In genomic region chr10:77133951-77134806, GRCm38 (mm10) we compare ENCODE assay signal across 13 mouse cellular contexts. TPM values are rescaled to one million over a fixed set of nuclear protein-coding genes. Genes with fewer than 3 reads are reported as not detected.
DNase-seq lines count a peak whose midpoint lies in the region; ATAC-seq and TF ChIP-seq lines count a peak whose summit lies in the region.
"Had no signal": no experiment of that assay in that cellular context is flagged by ENCODE, and none has a peak within 500 bp of the region (broad histone marks: within the 10 kb centered on the region; RNA-seq: fewer than 3 reads in every experiment).

No protein-coding gene starts in this region.

- TF ChIP-seq EP300 in CH12.LX (IDR thresholded peaks at IDR 0.05; ENCODE audit: low read length): no peak

- no peak for DNase-seq in hindbrain, embryonic 11.5 days (ENCODE audit: low spot score)
- DNase-seq in hindbrain, postnatal 0 days (ENCODE audit: low spot score): no peak
- DNase-seq in CH12.LX (ENCODE audit: extremely low read depth) (no peak), ES-E14 (ENCODE audit: low read depth, low spot score) (no peak), liver (peak; percentile 76)
- DNase-seq in frontal cortex, postnatal 25 days (ENCODE audit: low spot score in 2 of 2): no peak
- no peak for DNase-seq in layer of hippocampus, adult 9-11 months
- DNase-seq: cerebellum, postnatal 10 days; heart, adult 11 months; lung, postnatal 36 days; right cerebral cortex, postnatal 4 days; thymus, adult 18-20 months had no signal

- no peak for TF ChIP-seq RAD21 in CH12.LX (IDR thresholded peaks at IDR 0.05; ENCODE audit: low read depth, low read length)

- 0 out of 2 replicates have a peak, but pooled peaks cover 2% of the 10 kb centered on the region for H3K36me3 ChIP-seq in hindbrain, embryonic 11.5 days (ENCODE audit: control insufficient read depth, insufficient read depth, low read length)
- no peaks in the 10 kb centered on the region for H3K36me3 ChIP-seq in hindbrain, postnatal 0 days (ENCODE audit: insufficient read depth, low read length)
- H3K36me3 ChIP-seq in CH12.LX (replicated peaks in 1 of 2; ENCODE audit: control insufficient read depth in 1 of 2, insufficient read depth in 1 of 2, low read length in 1 of 2) (no peaks in the 10 kb centered on the region), ES-E14 (ENCODE audit: control insufficient read depth, insufficient read depth, low read length, poor library complexity, severe bottlenecking) (peaks cover 10% of the 10 kb centered on the region; the same call in 1 of the 2 replicates)

- TF ChIP-seq CTCF in hindbrain, postnatal 0 days (IDR thresholded peaks at IDR 0.05; ENCODE audit: low read depth): no peak
- TF ChIP-seq CTCF in CH12.LX (conservative IDR thresholded peaks at IDR 0.05 in 1 of 2, IDR thresholded peaks at IDR 0.05 in 1 of 2; ENCODE audit: low read depth in 2 of 2, low read length in 2 of 2): no peak

- no peak for TF ChIP-seq POLR2A in CH12.LX (IDR thresholded peaks at IDR 0.05; ENCODE audit: low read depth, low read length)

- 38% methylated on average over 13 of the region's 13 CpGs for WGBS in hindbrain, embryonic 11.5 days
- WGBS in hindbrain, postnatal 0 days: 43% methylated on average over 13 of the region's 13 CpGs

- in situ Hi-C loops in CH12.LX (cut with MboI; ENCODE audit: low pct_ligation_motif_present, low pct_unique_long_range_greater_than_20kb, low sequenced_read_pairs): loop anchor here (5.0 to 25.0 kb wide), 4 partner anchors 91 to 353 kb away; no protein-coding TSS in a partner anchor
- in situ Hi-C loops in ES-E14 (cut with MboI; ENCODE audit: low sequenced_read_pairs in 2 of 2, unreplicated experiment in 2 of 2): loop anchor here (5.0 to 10.0 kb wide), 2 partner anchors 118 to 121 kb away; partner anchors contain the start of gene Pofut2 (in 1 of the 2)

- H3K4me2 ChIP-seq in hindbrain, embryonic 11.5 days (replicated peaks; ENCODE audit: low read depth, low read length): no peak overlapping the region
- H3K4me2 ChIP-seq in hindbrain, postnatal 0 days (ENCODE audit: low read depth, low read length): no peak overlapping the region
- H3K4me2 ChIP-seq in CH12.LX (ENCODE audit: insufficient read depth, low read depth, poor library complexity, severe bottlenecking): no peak overlapping the region
- H3K4me2 ChIP-seq: neural tube, embryonic 12.5 days had no signal

- H3K9me3 ChIP-seq in hindbrain, embryonic 11.5 days (ENCODE audit: control insufficient read depth, low read length): no peaks in the 10 kb centered on the region
- no peaks in the 10 kb centered on the region for H3K9me3 ChIP-seq in hindbrain, postnatal 0 days (ENCODE audit: low read length)
- peaks cover 2% of the 10 kb centered on the region for H3K9me3 ChIP-seq in CH12.LX (replicated peaks; ENCODE audit: low read length)
- H3K9me3 ChIP-seq in ES-E14 (ENCODE audit: control insufficient read depth, insufficient read depth, low read depth, low read length): no peaks in the 10 kb centered on the region
- H3K9me3 ChIP-seq: neural tube, embryonic 12.5 days had no signal

- dilution Hi-C loops in CH12.LX (cut with MboI; ENCODE audit: extremely low pct_ligation_motif_present, extremely low pct_unique_long_range_greater_than_20kb, low sequenced_read_pairs): no loop called here

- H3K79me2 ChIP-seq in CH12.LX (replicated peaks; ENCODE audit: control insufficient read depth, extremely low read depth, insufficient read depth, poor library complexity, severe bottlenecking): no peaks in the 10 kb centered on the region

- ATAC-seq in hindbrain, embryonic 11.5 days (ENCODE audit: low FRiP score): 0 out of 2 replicates have a peak, but pooled peaks have one; percentile 21
- ATAC-seq in hindbrain, postnatal 0 days: no peak

- no peak overlapping the region for H3K9ac ChIP-seq in hindbrain, embryonic 11.5 days (ENCODE audit: low read depth, low read length)
- no peak overlapping the region for H3K9ac ChIP-seq in hindbrain, postnatal 0 days (replicated peaks; ENCODE audit: low read length)
- H3K9ac ChIP-seq in CH12.LX (ENCODE audit: insufficient read depth, low read depth) (no peak overlapping the region), ES-E14 (ENCODE audit: insufficient read depth, low read depth, low read length, poor library complexity, severe bottlenecking) (peak overlapping the region; percentile 59; the same call in 1 of the 2 replicates)
- H3K9ac ChIP-seq: neural tube, embryonic 12.5 days had no signal

- H3K27me3 ChIP-seq in hindbrain, embryonic 11.5 days (ENCODE audit: control insufficient read depth, insufficient read depth, low read length): no peaks in the 10 kb centered on the region
- H3K27me3 ChIP-seq in hindbrain, postnatal 0 days (ENCODE audit: insufficient read depth, low read length): no peaks in the 10 kb centered on the region
- peaks cover 67% of the 10 kb centered on the region for H3K27me3 ChIP-seq in CH12.LX (replicated peaks)
- H3K27me3 ChIP-seq: neural tube, embryonic 12.5 days had no signal

- peaks cover 4% of the 10 kb centered on the region for H3K4me1 ChIP-seq in hindbrain, embryonic 11.5 days (replicated peaks; ENCODE audit: control insufficient read depth, insufficient read depth, low read length)
- peaks cover 24% of the 10 kb centered on the region for H3K4me1 ChIP-seq in hindbrain, postnatal 0 days (ENCODE audit: insufficient read depth, low read length)
- H3K4me1 ChIP-seq in CH12.LX (ENCODE audit: control insufficient read depth in 1 of 2, insufficient read depth in 2 of 2): no peaks in the 10 kb centered on the region
- peaks cover 4 to 64% of the 10 kb centered on the region in 2 experiments for H3K4me1 ChIP-seq in ES-E14 (ENCODE audit: control insufficient read depth in 2 of 2, insufficient read depth in 2 of 2, low read length in 2 of 2, poor library complexity in 1 of 2)

- H3K27ac ChIP-seq in hindbrain, embryonic 11.5 days (ENCODE audit: low read depth, low read length): peak overlapping the region; percentile 25; the same call in 1 of the 2 replicates
- no peak overlapping the region for H3K27ac ChIP-seq in hindbrain, postnatal 0 days
- H3K27ac ChIP-seq in CH12.LX (ENCODE audit: insufficient read depth, low read depth): no peak overlapping the region
- peak overlapping the region; percentile 71; the same call in 1 of the 2 replicates for H3K27ac ChIP-seq in ES-E14 (ENCODE audit: insufficient read depth, low read depth, low read length, poor library complexity, severe bottlenecking)
- H3K27ac ChIP-seq: neural tube, embryonic 12.5 days had no signal

- H3K4me3 ChIP-seq in hindbrain, embryonic 11.5 days (ENCODE audit: low read depth, low read length): no peak overlapping the region
- no peak overlapping the region for H3K4me3 ChIP-seq in hindbrain, postnatal 0 days (ENCODE audit: low read length)
- H3K4me3 ChIP-seq in CH12.LX (replicated peaks in 1 of 3; ENCODE audit: low read depth in 2 of 3, low read length in 2 of 3, poor library complexity in 1 of 3) (no peak overlapping the region), ES-E14 (ENCODE audit: insufficient read depth in 1 of 2, low read depth in 1 of 2, low read length in 2 of 2, poor library complexity in 1 of 2, severe bottlenecking in 1 of 2) (no peak overlapping the region)
- H3K4me3 ChIP-seq: neural tube, embryonic 12.5 days had no signal

TF ChIP-seq in CH12.LX, 34 proteins besides CTCF, POLR2A, EP300 and RAD21:
- TF ChIP-seq ETS1 (conservative IDR thresholded peaks at IDR 0.05; ENCODE audit: low read depth, low read length) (no peak), MAFK (IDR thresholded peaks at IDR 0.05; ENCODE audit: insufficient replicate concordance, low read length) (peak; percentile 29; the same call in 1 of the 2 replicates), GABPA (IDR thresholded peaks at IDR 0.05; ENCODE audit: insufficient replicate concordance, low read depth, low read length) (no peak), MAX (IDR thresholded peaks at IDR 0.05; ENCODE audit: low read length) (no peak)
TF ChIP-seq in CH12.LX: peak in this region for 1.

TF ChIP-seq in ES-E14, 5 proteins besides CTCF, POLR2A, EP300 and RAD21:
- TF ChIP-seq MAFK (IDR thresholded peaks at IDR 0.05; ENCODE audit: insufficient read depth, low read depth, low read length) (peak; percentile 97), ZC3H11A (IDR thresholded peaks at IDR 0.05; ENCODE audit: borderline replicate concordance, low read depth, low read length) (no peak)

RNA-seq across cellular contexts. Expression of gene Col18a1, which starts 32.2 kb away (rescaled TPM):
- polyA plus RNA-seq in hindbrain, embryonic 11.5 days (2014; fragmentation: Nextera tagmentation; extraction: Ambion mirVana): 40.4 and 48.3 TPM in 2 replicates
- total RNA-seq in hindbrain, postnatal 0 days (2014; rRNA removed): 47.5 and 57.7 TPM in 2 replicates
- polyA plus RNA-seq in hindbrain, postnatal 0 days (2015; fragmentation: Nextera tagmentation; extraction: Ambion mirVana): 18.2 and 20.0 TPM in 2 replicates
- total RNA-seq in CH12.LX (2012; rRNA removed) (14.3 and 14.5 TPM in 2 replicates), CH12.LX (2014; rRNA removed) (0.17 and 0.30 TPM in 2 replicates), ES-E14 (2012; rRNA removed) (414 and 791 TPM in 2 replicates)
- 0.75 and 1.7 TPM in 2 replicates for polyA plus RNA-seq in CH12.LX (2012; ENCODE audit: insufficient read length, low read depth)

Comparison
In these comparisons a context has a peak if more than half of its experiments do, and no peak if none do; other contexts are left out.
1. H3K27ac ChIP-seq: peak in hindbrain, embryonic 11.5 days (single experiment) and ES-E14 (single experiment); none in hindbrain, postnatal 0 days (single experiment) and CH12.LX (single experiment).